Mouse (Mus musculus) G1E (cell line): Measurements from ENCODE around the gene Ppp1r9b. TPM values are rescaled to one million over a fixed set of nuclear protein-coding genes. Genes with fewer than 3 reads are reported as not detected.

Source experiments
- ATAC-seq: 2 replicates; pipeline ENCODE4 v1.8.0; 2016; ENCODE audit warnings: mild to moderate bottlenecking; ENCODE audit not compliant: insufficient number of reproducible peaks, poor library complexity, low FRiP score, severe bottlenecking; ENCODE audit errors: extremely low read depth
- DNase-seq: peaks from one replicate; pipeline ENCODE4 v3.0.0; 2012; ENCODE audit warnings: low spot score
- H3K27me3 ChIP-seq: 2 replicates; pipeline ENCODE4 v1.6.1; 2012; ENCODE audit warnings: mild to moderate bottlenecking, low read length, inconsistent platforms; ENCODE audit not compliant: insufficient read depth
- H3K36me3 ChIP-seq: replicated peaks from 2 replicates; pipeline ENCODE3; 2012; ENCODE audit warnings: mild to moderate bottlenecking, inconsistent platforms
- H3K4me1 ChIP-seq: 2 replicates; pipeline ENCODE4 v1.6.1; 2012; ENCODE audit warnings: low read depth, low read length, inconsistent platforms, mixed read lengths; ENCODE audit not compliant: insufficient read depth
- H3K4me3 ChIP-seq: 2 replicates; pipeline ENCODE4 v1.5.1; 2012; ENCODE audit warnings: low read depth, mild to moderate bottlenecking, inconsistent platforms, low read length, moderate library complexity, mixed read lengths
- H3K9me3 ChIP-seq: replicated peaks from 2 replicates; pipeline ENCODE4 v1.6.1; 2012; ENCODE audit warnings: inconsistent platforms
- CTCF ChIP-seq: IDR thresholded peaks from 2 replicates; pipeline ENCODE4 v1.5.1; 2012; ENCODE audit warnings: low read depth, low read length, inconsistent platforms, mixed read lengths
- GATA1 ChIP-seq: IDR thresholded peaks from 2 replicates; pipeline ENCODE4 v1.6.1; 2012; ENCODE audit warnings: borderline replicate concordance, low read length, inconsistent platforms, mixed read lengths
- GATA2 ChIP-seq: IDR thresholded peaks from 2 replicates; pipeline ENCODE4 v1.6.1; 2012; ENCODE audit warnings: low read depth, low read length, inconsistent platforms, borderline replicate concordance
- POLR2AphosphoS5 ChIP-seq: IDR thresholded peaks from 2 replicates; pipeline ENCODE4 v1.6.1; 2012; ENCODE audit warnings: low read depth, low read length, inconsistent platforms; ENCODE audit not compliant: insufficient replicate concordance
- TAL1 ChIP-seq: conservative IDR thresholded peaks from 2 replicates; pipeline ENCODE4 v1.6.1; 2012; ENCODE audit warnings: low read depth, low read length, inconsistent platforms, mixed read lengths
- polyA plus RNA-seq: library from polyadenylated mRNA; stranded (reverse); fragments of >175 nt; gene quantifications from 2 replicates; pipeline ENCODE4 v1.2.3, GENCODE M21; 2012
- total RNA-seq, 2 experiments: library from RNA; stranded (forward) in 1 of 2; stranded (reverse) in 1 of 2; fragments of 200-1000 nt in 1 of 2; fragments of >200 nt in 1 of 2; fragmentation: Nextera tagmentation in 1 of 2; gene quantifications; 2 replicates each; pipeline ENCODE4 v1.2.3; 2014 to 2017

The Ppp1r9b gene
- total and polyA plus RNA-seq, 3 experiments: 83.2 to 207 (median 117) TPM

- Histone ChIP-seq H3K4me1 (peaks cover 5% of the 10 kb centered on the region), H3K9me3 (no peaks in the 10 kb centered on the region), H3K27me3 (peaks cover 87% of the 10 kb centered on the region), H3K4me3 (no peak overlapping the region), H3K36me3 (no peaks in the 10 kb centered on the region)
- DNase-seq (no peak), ATAC-seq (no peak)
- TF ChIP-seq POLR2AphosphoS5: no peak
- TF ChIP-seq GATA1: no peak
- TF ChIP-seq GATA2: no peak
- no peak for TF ChIP-seq TAL1
- no peak for TF ChIP-seq CTCF
Observed at GRCm38 (mm10) chr11:94945236-94945635, 45.6 kb upstream of the Ppp1r9b start.

- Histone ChIP-seq H3K27me3 (peaks cover 65% of the 10 kb centered on the region), H3K4me1 (no peaks in the 10 kb centered on the region), H3K36me3 (no peaks in the 10 kb centered on the region), H3K4me3 (no peak overlapping the region), H3K9me3 (no peaks in the 10 kb centered on the region)
- DNase-seq (no peak), ATAC-seq (no peak)
- TF ChIP-seq TAL1 (no peak), POLR2AphosphoS5 (no peak), GATA2 (no peak), GATA1 (no peak), CTCF (no peak)
Observed at GRCm38 (mm10) chr11:94952169-94952568, 38.7 kb upstream of the Ppp1r9b start.

GRCm38 (mm10) chr11:94955103-94955502, 35.7 kb upstream of the Ppp1r9b start:
- TF ChIP-seq GATA1 (no peak), CTCF (no peak), TAL1 (no peak), GATA2 (no peak), POLR2AphosphoS5 (no peak)
- no peak for DNase-seq
- Histone ChIP-seq H3K36me3 (no peaks in the 10 kb centered on the region), H3K9me3 (no peaks in the 10 kb centered on the region), H3K4me3 (no peak overlapping the region), H3K27me3 (peaks cover 59% of the 10 kb centered on the region), H3K4me1 (peaks cover 14% of the 10 kb centered on the region)
- no peak for ATAC-seq

- no peak for TF ChIP-seq POLR2AphosphoS5
- no peak for TF ChIP-seq CTCF
- no peak for TF ChIP-seq GATA1
- ATAC-seq (no peak), DNase-seq (no peak)
- no peaks in the 10 kb centered on the region for H3K36me3 ChIP-seq
- peaks cover 57% of the 10 kb centered on the region for H3K27me3 ChIP-seq
- no peak overlapping the region for H3K4me3 ChIP-seq
- H3K4me1 ChIP-seq: peaks cover 14% of the 10 kb centered on the region
- no peaks in the 10 kb centered on the region for H3K9me3 ChIP-seq
Observed at GRCm38 (mm10) chr11:94957693-94958064, 33.2 kb upstream of the Ppp1r9b start.

- Histone ChIP-seq H3K36me3 (no peaks in the 10 kb centered on the region), H3K27me3 (peaks cover 62% of the 10 kb centered on the region), H3K9me3 (no peaks in the 10 kb centered on the region), H3K4me3 (no peak overlapping the region), H3K4me1 (peaks cover 14% of the 10 kb centered on the region)
- ATAC-seq: no peak
- TF ChIP-seq TAL1: no peak
- no peak for TF ChIP-seq CTCF
- TF ChIP-seq POLR2AphosphoS5: no peak
- TF ChIP-seq GATA2: no peak
- no peak for TF ChIP-seq GATA1
- no peak for DNase-seq
Observed at GRCm38 (mm10) chr11:94958065-94958858, 32.6 kb upstream of the Ppp1r9b start.

- no peak overlapping the region for H3K4me3 ChIP-seq
- H3K36me3 ChIP-seq: no peaks in the 10 kb centered on the region
- H3K4me1 ChIP-seq: peaks cover 12% of the 10 kb centered on the region
- H3K27me3 ChIP-seq: peaks cover 59% of the 10 kb centered on the region
- no peak for ATAC-seq
- DNase-seq: no peak
- H3K9me3 ChIP-seq: no peaks in the 10 kb centered on the region
- no peak for TF ChIP-seq GATA1
- TF ChIP-seq CTCF: no peak
Observed at GRCm38 (mm10) chr11:94962534-94963101, 28.2 kb upstream of the Ppp1r9b start.

- no peak for ATAC-seq
- H3K27me3 ChIP-seq: peaks cover 75% of the 10 kb centered on the region
- TF ChIP-seq GATA2 (no peak), POLR2AphosphoS5 (no peak), GATA1 (no peak), TAL1 (no peak), CTCF (no peak)
- no peaks in the 10 kb centered on the region for H3K36me3 ChIP-seq
- H3K9me3 ChIP-seq: no peaks in the 10 kb centered on the region
- no peak within 1 kb of the TSS for H3K4me3 ChIP-seq
- DNase-seq: no peak
- H3K4me1 ChIP-seq: peaks cover 3% of the 10 kb centered on the region; the same call in 1 of the 2 replicates
Observed at GRCm38 (mm10) chr11:94967419-94967818, 23.4 kb upstream of the Ppp1r9b start, which contains the start of gene Hils1. TSS of gene Hils1 (plus strand) at chr11:94967593.
